Comparison of ENCODE assay signal across 23 mouse cellular contexts in the genomic region with DNA sequence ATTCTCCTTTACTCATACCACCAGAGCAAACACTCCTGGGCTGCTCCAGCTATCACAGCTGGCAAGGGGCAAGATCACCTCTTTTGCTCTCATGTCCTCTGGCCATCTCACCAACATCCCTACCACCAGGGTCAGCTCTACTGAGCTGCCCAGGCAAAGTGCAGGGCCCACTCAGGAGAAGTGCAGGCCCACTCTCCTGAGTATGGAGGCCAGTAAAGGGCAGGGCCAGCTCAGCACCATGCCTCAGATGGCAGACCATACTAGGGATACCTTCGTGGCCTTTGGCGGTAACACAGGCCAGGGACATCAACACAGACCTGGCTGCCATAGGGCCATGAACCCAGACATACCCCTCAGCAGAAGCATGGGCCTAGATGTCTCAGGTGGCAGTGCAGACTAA.
DNase-seq lines count a peak whose midpoint lies in the region; ATAC-seq and TF ChIP-seq lines count a peak whose summit lies in the region.
"Had no signal": no experiment of that assay in that cellular context is flagged by ENCODE, and none has a peak within 500 bp of the region (broad histone marks: within the 10 kb centered on the region; RNA-seq: fewer than 3 reads in every experiment).

No protein-coding gene starts in this region.

- no peaks in the 10 kb centered on the region for H3K9me3 ChIP-seq in embryonic facial prominence, embryonic 15.5 days (replicated peaks)
- H3K9me3 ChIP-seq in embryonic facial prominence, embryonic 10.5 days = no peaks in the 10 kb centered on the region
- H3K9me3 ChIP-seq in hindbrain, embryonic 10.5 days = no peaks in the 10 kb centered on the region
- H3K9me3 ChIP-seq in hindbrain, embryonic 13.5 days = no peaks in the 10 kb centered on the region
- no peaks in the 10 kb centered on the region for H3K9me3 ChIP-seq in lung, embryonic 14.5 days (ENCODE audit: low read depth, low read length)
- H3K9me3 ChIP-seq: embryonic facial prominence, embryonic 13.5 days; heart, embryonic 10.5 days; hindbrain, embryonic 15.5 days had no signal

- H3K4me3 ChIP-seq in embryonic facial prominence, embryonic 15.5 days (replicated peaks) = no peak overlapping the region
- no peak overlapping the region for H3K4me3 ChIP-seq in embryonic facial prominence, embryonic 10.5 days
- no peak overlapping the region for H3K4me3 ChIP-seq in hindbrain, embryonic 10.5 days
- H3K4me3 ChIP-seq in hindbrain, embryonic 13.5 days = no peak overlapping the region
- H3K4me3 ChIP-seq in lung, embryonic 14.5 days (ENCODE audit: low read depth, low read length) = no peak overlapping the region
- H3K4me3 ChIP-seq: embryonic facial prominence, embryonic 13.5 days; gastrocnemius, adult 2 months; heart, embryonic 10.5 days; hindbrain, embryonic 15.5 days had no signal

- no peak for TF ChIP-seq CTCF in lung, embryonic 14.5 days (IDR thresholded peaks at IDR 0.05; ENCODE audit: low read depth)

- WGBS in embryonic facial prominence, embryonic 15.5 days = 85% methylated on average over 2 of the region's 2 CpGs
- 93% methylated on average over 2 of the region's 2 CpGs for WGBS in embryonic facial prominence, embryonic 10.5 days
- 88% methylated on average over 2 of the region's 2 CpGs for WGBS in hindbrain, embryonic 10.5 days
- WGBS in hindbrain, embryonic 13.5 days = 91% methylated on average over 2 of the region's 2 CpGs
- 98% methylated on average over 2 of the region's 2 CpGs for WGBS in lung, embryonic 14.5 days

- ATAC-seq in embryonic facial prominence, embryonic 15.5 days (ENCODE audit: insufficient number of reproducible peaks, low FRiP score, low TSS enrichment, low read depth) = peak; percentile 54; the same call in 1 of the 2 replicates
- no peak for ATAC-seq in hindbrain, embryonic 13.5 days (ENCODE audit: low FRiP score)
- 0 out of 2 replicates have a peak, but pooled peaks have one; percentile 14 for ATAC-seq in lung, embryonic 14.5 days (ENCODE audit: insufficient read depth)
- 0 out of 2 replicates have a peak, but pooled peaks have one; percentile 43 for ATAC-seq in monocyte, adult 5-6 weeks (replicated peaks; ENCODE audit: insufficient number of reproducible peaks, low FRiP score, low TSS enrichment, poor library complexity, severe bottlenecking)
- ATAC-seq: activated CD4-positive, CD25-positive, alpha-beta regulatory T cell, adult 4 months; forebrain, embryonic 14.5 days; forebrain, postnatal 0 days had no signal

- no peaks in the 10 kb centered on the region for H3K36me3 ChIP-seq in embryonic facial prominence, embryonic 15.5 days
- no peaks in the 10 kb centered on the region for H3K36me3 ChIP-seq in embryonic facial prominence, embryonic 10.5 days (replicated peaks)
- H3K36me3 ChIP-seq in hindbrain, embryonic 10.5 days = no peaks in the 10 kb centered on the region
- no peaks in the 10 kb centered on the region for H3K36me3 ChIP-seq in hindbrain, embryonic 13.5 days
- no peaks in the 10 kb centered on the region for H3K36me3 ChIP-seq in lung, embryonic 14.5 days (ENCODE audit: insufficient read depth)
- H3K36me3 ChIP-seq: embryonic facial prominence, embryonic 13.5 days; heart, embryonic 10.5 days; hindbrain, embryonic 15.5 days had no signal

- H3K27me3 ChIP-seq in embryonic facial prominence, embryonic 15.5 days = no peaks in the 10 kb centered on the region
- no peaks in the 10 kb centered on the region for H3K27me3 ChIP-seq in embryonic facial prominence, embryonic 10.5 days (replicated peaks; ENCODE audit: low read depth, poor library complexity, severe bottlenecking)
- no peaks in the 10 kb centered on the region for H3K27me3 ChIP-seq in hindbrain, embryonic 10.5 days (ENCODE audit: insufficient read depth, poor library complexity, severe bottlenecking)
- H3K27me3 ChIP-seq in hindbrain, embryonic 13.5 days = no peaks in the 10 kb centered on the region
- no peaks in the 10 kb centered on the region for H3K27me3 ChIP-seq in lung, embryonic 14.5 days (ENCODE audit: insufficient read depth, low read length)
- H3K27me3 ChIP-seq: embryonic facial prominence, embryonic 13.5 days; hindbrain, embryonic 15.5 days had no signal

- H3K9ac ChIP-seq in embryonic facial prominence, embryonic 15.5 days = no peak overlapping the region
- H3K9ac ChIP-seq in hindbrain, embryonic 13.5 days = no peak overlapping the region
- no peak overlapping the region for H3K9ac ChIP-seq in lung, embryonic 14.5 days
- H3K9ac ChIP-seq: embryonic facial prominence, embryonic 13.5 days; forebrain, postnatal 0 days; hindbrain, embryonic 15.5 days had no signal

- no peak for DNase-seq in embryonic facial prominence, embryonic 10.5 days (ENCODE audit: low spot score)
- no peak for DNase-seq in hindbrain, embryonic 10.5 days (ENCODE audit: low spot score)
- no peak for DNase-seq in lung, embryonic 14.5 days
- DNase-seq in lung, postnatal 10 days = no peak
- no peak for DNase-seq in cerebellum, adult 18-20 months
- DNase-seq: adrenal gland, adult 8-10 months; adrenal gland, postnatal 25 days; cerebellum, adult 2 months; cerebellum, adult 9-11 months; cerebellum, postnatal 25 days; forebrain, postnatal 0 days; gastrocnemius, adult 2 months; gastrocnemius, postnatal 14 days; heart, adult 18-20 months; heart, postnatal 36 days had no signal

- H3K4me1 ChIP-seq in embryonic facial prominence, embryonic 15.5 days = no peaks in the 10 kb centered on the region
- 0 out of 2 replicates have a peak, but pooled peaks cover 2% of the 10 kb centered on the region for H3K4me1 ChIP-seq in embryonic facial prominence, embryonic 10.5 days
- H3K4me1 ChIP-seq in hindbrain, embryonic 10.5 days (replicated peaks) = no peaks in the 10 kb centered on the region
- H3K4me1 ChIP-seq in hindbrain, embryonic 13.5 days (replicated peaks) = no peaks in the 10 kb centered on the region
- 0 out of 2 replicates have a peak, but pooled peaks cover under 1% of the 10 kb centered on the region for H3K4me1 ChIP-seq in lung, embryonic 14.5 days (ENCODE audit: insufficient read depth)
- H3K4me1 ChIP-seq: embryonic facial prominence, embryonic 13.5 days; heart, embryonic 10.5 days; hindbrain, embryonic 15.5 days had no signal

- H3K4me2 ChIP-seq in embryonic facial prominence, embryonic 15.5 days (replicated peaks) = no peak overlapping the region
- no peak overlapping the region for H3K4me2 ChIP-seq in hindbrain, embryonic 13.5 days
- H3K4me2 ChIP-seq in lung, embryonic 14.5 days = no peak overlapping the region
- H3K4me2 ChIP-seq: embryonic facial prominence, embryonic 13.5 days; hindbrain, embryonic 15.5 days had no signal

- H3K27ac ChIP-seq in embryonic facial prominence, embryonic 15.5 days (replicated peaks) = no peak overlapping the region
- no peak overlapping the region for H3K27ac ChIP-seq in embryonic facial prominence, embryonic 10.5 days (replicated peaks)
- H3K27ac ChIP-seq in hindbrain, embryonic 10.5 days = 0 out of 2 replicates have a peak overlapping the region, but pooled peaks have one; percentile 6
- no peak overlapping the region for H3K27ac ChIP-seq in hindbrain, embryonic 13.5 days
- no peak overlapping the region for H3K27ac ChIP-seq in lung, embryonic 14.5 days (ENCODE audit: low read depth)
- H3K27ac ChIP-seq: embryonic facial prominence, embryonic 13.5 days; gastrocnemius, adult 2 months; heart, embryonic 10.5 days; hindbrain, embryonic 15.5 days had no signal
